Mouse (Mus musculus): ENCODE measurements at regions not wholly inside any gene's neighbourhood (a gene's known extent, or its start where the extent isn't known, plus 50 kb on each side); places are given as distances from the start of the nearest gene placed in this dataset.

GRCm38 (mm10) chr15:61553081-61553680, 630.4 kb upstream of the A1bg start:
- DNase-seq (peak; percentile 31), ATAC-seq (ENCODE audit: insufficient read depth) (no peak)
- TF ChIP-seq CTCF (IDR thresholded peaks at IDR 0.05; ENCODE audit: low read depth) = no peak
- WGBS = 50% methylated on average over 8 of the region's 8 CpGs
- Histone ChIP-seq H3K9ac (no peak overlapping the region), H3K27me3 (ENCODE audit: insufficient read depth, low read length) (no peaks in the 10 kb centered on the region), H3K36me3 (ENCODE audit: insufficient read depth) (no peaks in the 10 kb centered on the region), H3K4me1 (ENCODE audit: insufficient read depth) (no peaks in the 10 kb centered on the region), H3K4me2 (no peak overlapping the region), H3K27ac (ENCODE audit: low read depth) (no peak overlapping the region), H3K9me3 (ENCODE audit: low read depth, low read length) (no peaks in the 10 kb centered on the region), H3K4me3 (ENCODE audit: low read depth, low read length) (no peak overlapping the region)

DNA sequence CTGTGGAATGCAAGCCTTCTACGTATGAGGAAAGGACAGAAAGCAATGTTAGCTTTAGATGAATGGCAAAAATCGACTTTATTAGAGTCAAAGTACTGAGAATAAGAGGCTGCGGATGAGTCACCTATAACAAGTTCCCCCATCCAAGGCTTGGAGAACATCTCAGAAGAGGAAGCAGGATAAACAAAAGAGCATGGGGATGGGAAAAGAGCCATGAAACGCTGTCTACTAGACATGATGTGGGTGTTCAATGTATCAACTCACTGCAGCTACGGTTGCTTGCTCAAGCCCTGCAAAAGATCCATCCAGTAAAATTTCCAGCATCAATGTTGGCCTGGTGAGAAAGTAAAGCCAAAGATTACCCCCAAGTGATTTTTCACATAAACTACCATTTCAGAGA, 628.4 kb upstream of the A1bg start:
- Histone ChIP-seq H3K9ac (no peak overlapping the region), H3K36me3 (ENCODE audit: insufficient read depth) (no peaks in the 10 kb centered on the region), H3K4me3 (ENCODE audit: low read depth, low read length) (no peak overlapping the region), H3K27ac (ENCODE audit: low read depth) (no peak overlapping the region), H3K27me3 (ENCODE audit: insufficient read depth, low read length) (no peaks in the 10 kb centered on the region), H3K4me1 (ENCODE audit: insufficient read depth) (no peaks in the 10 kb centered on the region), H3K4me2 (no peak overlapping the region), H3K9me3 (ENCODE audit: low read depth, low read length) (no peaks in the 10 kb centered on the region)
- no peak for ATAC-seq (ENCODE audit: insufficient read depth)
- no peak for TF ChIP-seq CTCF (IDR thresholded peaks at IDR 0.05; ENCODE audit: low read depth)
- 80% methylated on average over 5 of the region's 5 CpGs for WGBS
- DNase-seq = no peak

- no peaks in the 10 kb centered on the region for H3K4me1 ChIP-seq (ENCODE audit: insufficient read depth)
- no peak for ATAC-seq (ENCODE audit: insufficient read depth)
- no peak for TF ChIP-seq CTCF (IDR thresholded peaks at IDR 0.05; ENCODE audit: low read depth)
- H3K27me3 ChIP-seq (ENCODE audit: insufficient read depth, low read length) = no peaks in the 10 kb centered on the region
- no peak overlapping the region for H3K9ac ChIP-seq
- no peak for DNase-seq
- WGBS = 67% methylated on average over 4 of the region's 4 CpGs
- no peaks in the 10 kb centered on the region for H3K36me3 ChIP-seq (ENCODE audit: insufficient read depth)
- H3K9me3 ChIP-seq (ENCODE audit: low read depth, low read length) = no peaks in the 10 kb centered on the region
- no peak overlapping the region for H3K4me3 ChIP-seq (ENCODE audit: low read depth, low read length)
- H3K27ac ChIP-seq (ENCODE audit: low read depth) = no peak overlapping the region
- H3K4me2 ChIP-seq = no peak overlapping the region
Measured at GRCm38 (mm10) chr15:61548400-61548799, 625.6 kb upstream of the A1bg start.

GRCm38 (mm10) chr15:61546608-61547007, 623.8 kb upstream of the A1bg start:
- no peaks in the 10 kb centered on the region for H3K27me3 ChIP-seq (ENCODE audit: insufficient read depth, low read length)
- H3K4me1 ChIP-seq (ENCODE audit: insufficient read depth) = 0 out of 2 replicates have a peak, but pooled peaks cover 2% of the 10 kb centered on the region
- no peak for ATAC-seq (ENCODE audit: insufficient read depth)
- no peak overlapping the region for H3K4me3 ChIP-seq (ENCODE audit: low read depth, low read length)
- TF ChIP-seq CTCF (IDR thresholded peaks at IDR 0.05; ENCODE audit: low read depth) = no peak
- no peaks in the 10 kb centered on the region for H3K36me3 ChIP-seq (ENCODE audit: insufficient read depth)
- DNase-seq = no peak
- H3K27ac ChIP-seq (ENCODE audit: low read depth) = no peak overlapping the region
- no peaks in the 10 kb centered on the region for H3K9me3 ChIP-seq (ENCODE audit: low read depth, low read length)
- H3K9ac ChIP-seq = no peak overlapping the region
- 73% methylated on average over 3 of the region's 3 CpGs for WGBS
- H3K4me2 ChIP-seq = no peak overlapping the region

DNA sequence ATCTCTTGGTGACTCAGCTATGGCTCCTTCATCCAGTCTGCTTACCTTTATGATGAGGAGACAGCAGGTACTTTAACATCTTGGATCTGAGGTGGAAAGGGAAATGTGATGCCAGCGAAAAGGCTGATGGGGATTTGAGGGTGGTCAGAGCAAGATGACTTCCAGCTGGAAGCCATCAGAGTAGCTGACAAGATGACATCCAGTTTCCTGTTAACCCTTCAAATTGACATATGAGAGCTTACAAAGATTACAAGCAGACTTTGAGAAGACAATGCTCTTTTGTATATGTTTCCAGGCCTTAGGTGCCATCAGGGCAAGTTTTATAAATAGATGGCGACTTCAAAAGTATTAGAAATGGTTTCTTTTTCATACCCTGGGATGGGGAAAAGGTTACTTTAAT, 621.3 kb upstream of the A1bg start:
- H3K27ac ChIP-seq (ENCODE audit: low read depth) = no peak overlapping the region
- H3K4me2 ChIP-seq = no peak overlapping the region
- 0 out of 2 replicates have a peak, but pooled peaks cover 8% of the 10 kb centered on the region for H3K4me1 ChIP-seq (ENCODE audit: insufficient read depth)
- no peaks in the 10 kb centered on the region for H3K9me3 ChIP-seq (ENCODE audit: low read depth, low read length)
- peak; percentile 39 for DNase-seq
- no peaks in the 10 kb centered on the region for H3K36me3 ChIP-seq (ENCODE audit: insufficient read depth)
- H3K4me3 ChIP-seq (ENCODE audit: low read depth, low read length) = no peak overlapping the region
- no peaks in the 10 kb centered on the region for H3K27me3 ChIP-seq (ENCODE audit: insufficient read depth, low read length)
- no peak overlapping the region for H3K9ac ChIP-seq
- no peak for ATAC-seq (ENCODE audit: insufficient read depth)
- TF ChIP-seq CTCF (IDR thresholded peaks at IDR 0.05; ENCODE audit: low read depth) = no peak
- WGBS = 37% methylated on average over 2 of the region's 2 CpGs

DNA sequence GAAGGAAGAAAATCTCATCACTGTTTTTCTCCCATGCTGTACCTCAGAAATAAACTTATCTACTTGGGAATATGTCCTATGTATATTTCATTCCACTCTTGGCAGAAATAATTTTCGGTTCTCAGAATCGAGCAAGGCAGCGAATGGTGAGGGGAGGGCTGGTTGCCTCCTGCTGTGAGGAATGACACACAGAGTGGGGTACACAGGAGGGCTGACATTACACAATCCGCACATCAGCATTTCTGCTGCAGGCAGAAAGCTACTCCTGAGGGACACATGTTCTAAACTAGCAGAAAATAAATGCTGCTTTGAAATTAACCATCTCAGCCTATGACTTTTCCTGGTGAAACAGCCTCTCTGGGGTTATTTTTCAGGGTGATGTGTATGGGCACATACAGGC, 618.8 kb upstream of the A1bg start:
- Histone ChIP-seq H3K9me3 (ENCODE audit: low read depth, low read length) (no peaks in the 10 kb centered on the region), H3K27me3 (ENCODE audit: insufficient read depth, low read length) (no peaks in the 10 kb centered on the region), H3K4me2 (no peak overlapping the region), H3K9ac (no peak overlapping the region), H3K4me3 (ENCODE audit: low read depth, low read length) (no peak overlapping the region), H3K27ac (ENCODE audit: low read depth) (no peak overlapping the region), H3K36me3 (ENCODE audit: insufficient read depth) (no peaks in the 10 kb centered on the region), H3K4me1 (ENCODE audit: insufficient read depth) (0 out of 2 replicates have a peak, but pooled peaks cover 8% of the 10 kb centered on the region)
- ATAC-seq (ENCODE audit: insufficient read depth) = no peak
- no peak for DNase-seq
- 45% methylated on average over 4 of the region's 4 CpGs for WGBS
- no peak for TF ChIP-seq CTCF (IDR thresholded peaks at IDR 0.05; ENCODE audit: low read depth)

GRCm38 (mm10) chr15:61540753-61541421, 618.1 kb upstream of the A1bg start:
- Histone ChIP-seq H3K36me3 (ENCODE audit: insufficient read depth) (no peaks in the 10 kb centered on the region), H3K4me1 (ENCODE audit: insufficient read depth) (peaks cover 14% of the 10 kb centered on the region; the same call in 1 of the 2 replicates), H3K4me2 (no peak overlapping the region), H3K4me3 (ENCODE audit: low read depth, low read length) (no peak overlapping the region), H3K9me3 (ENCODE audit: low read depth, low read length) (no peaks in the 10 kb centered on the region), H3K27me3 (ENCODE audit: insufficient read depth, low read length) (no peaks in the 10 kb centered on the region), H3K27ac (ENCODE audit: low read depth) (no peak overlapping the region), H3K9ac (no peak overlapping the region)
- DNase-seq = peak; percentile 40
- 53% methylated on average over 10 of the region's 10 CpGs for WGBS
- ATAC-seq (ENCODE audit: insufficient read depth) = no peak
- no peak for TF ChIP-seq CTCF (IDR thresholded peaks at IDR 0.05; ENCODE audit: low read depth)

Measured in lung, embryonic 14.5 days (tissue).